Mouse (Mus musculus) adrenal gland, adult 8-10 months (tissue): ENCODE results near the gene Kcnq2. TPM values are rescaled to one million over a fixed set of nuclear protein-coding genes. Genes with fewer than 3 reads are reported as not detected.

Experiments
- DNase-seq: peaks from one replicate; pipeline ENCODE4 v3.0.0; 2022
- total RNA-seq, 4 experiments: library from RNA; stranded (reverse); gene quantifications; 2 replicates each; pipeline ENCODE4 v1.2.4; 2022

Gene Kcnq2
- total RNA-seq, 4 experiments from 2014 or later, result 5.8 to 14.8 (median 10.0) TPM

GRCm38 (mm10) chr2:181102161-181102560 is 32.9 kb downstream of the Kcnq2 start:
- peak; percentile 9 for DNase-seq

GRCm38 (mm10) chr2:181101626-181102025 is 33.5 kb downstream of the Kcnq2 start:
- DNase-seq, result no peak

GRCm38 (mm10) chr2:181100087-181100486 is 35.0 kb downstream of the Kcnq2 start:
- no peak for DNase-seq

GRCm38 (mm10) chr2:181090123-181090522 is 45.0 kb downstream of the Kcnq2 start:
- no peak for DNase-seq

- no peak for DNase-seq
These were observed 50.1 kb downstream of the Kcnq2 start for GRCm38 (mm10) chr2:181084997-181085396.

- no peak for DNase-seq
These were observed 51.2 kb downstream of the Kcnq2 start for GRCm38 (mm10) chr2:181083945-181084344.

GRCm38 (mm10) chr2:181080886-181081285 is 54.2 kb downstream of the Kcnq2 start:
- no peak for DNase-seq

GRCm38 (mm10) chr2:181079518-181079917 is 55.6 kb downstream of the Kcnq2 start:
- no peak for DNase-seq

- no peak for DNase-seq
These were observed 56.2 kb downstream of the Kcnq2 start for GRCm38 (mm10) chr2:181078908-181079307.

GRCm38 (mm10) chr2:181075501-181075900 is 59.6 kb downstream of the Kcnq2 start:
- DNase-seq, result no peak

- DNase-seq, result no peak
These were observed 62.7 kb downstream of the Kcnq2 start for GRCm38 (mm10) chr2:181072403-181072714.

- peak; percentile 53 for DNase-seq
These were observed 63.2 kb downstream of the Kcnq2 start for GRCm38 (mm10) chr2:181071706-181072402.

- DNase-seq, result no peak
These were observed 65.0 kb downstream of the Kcnq2 start for GRCm38 (mm10) chr2:181070136-181070535.

GRCm38 (mm10) chr2:181068499-181068898 is 66.6 kb downstream of the Kcnq2 start:
- no peak for DNase-seq

- no peak for DNase-seq
These were observed 69.3 kb downstream of the Kcnq2 start for GRCm38 (mm10) chr2:181065827-181066226.

GRCm38 (mm10) chr2:181060127-181060526 is 75.0 kb downstream of the Kcnq2 start:
- peak; percentile 52 for DNase-seq

- DNase-seq, result no peak
These were observed 76.9 kb downstream of the Kcnq2 start for GRCm38 (mm10) chr2:181058193-181058592.

- DNase-seq, result no peak
These were observed 77.8 kb downstream of the Kcnq2 start for GRCm38 (mm10) chr2:181057341-181057740.

- no peak for DNase-seq
These were observed 82.9 kb downstream of the Kcnq2 start for GRCm38 (mm10) chr2:181052171-181052570.

- DNase-seq, result no peak
These were observed 86.1 kb downstream of the Kcnq2 start for GRCm38 (mm10) chr2:181048986-181049385.

- DNase-seq, result no peak
These were observed 86.7 kb downstream of the Kcnq2 start for GRCm38 (mm10) chr2:181048252-181048945.

GRCm38 (mm10) chr2:181044001-181044400 is 91.1 kb downstream of the Kcnq2 start:
- DNase-seq, result no peak

- peak; percentile 71 for DNase-seq
These were observed 91.7 kb downstream of the Kcnq2 start, which contains the start of gene Chrna4 for GRCm38 (mm10) chr2:181043437-181043836. TSS of gene Chrna4 (minus strand) at chr2:181043546.

GRCm38 (mm10) chr2:181042376-181042775 is 92.7 kb downstream of the Kcnq2 start:
- DNase-seq, result no peak
